Mouse (Mus musculus) kidney, adult 2 months (tissue): ENCODE measurements around the gene Nol10. TPM values are rescaled to one million over a fixed set of nuclear protein-coding genes. Genes with fewer than 3 reads are reported as not detected.

ENCODE experiments used
- DNase-seq: peaks from one replicate; pipeline ENCODE4 v3.0.0; 2021
- H3K27ac ChIP-seq: fragments of 200-500 bp; 2 replicates; pipeline ENCODE4 v1.5.1; 2012; ENCODE audit warnings: low read depth, low read length, control low read depth, inconsistent platforms; ENCODE audit not compliant: insufficient read depth
- H3K27me3 ChIP-seq: fragments of 200-500 bp; replicated peaks from 2 replicates; pipeline ENCODE4 v1.6.1; 2012; ENCODE audit warnings: mild to moderate bottlenecking, moderate library complexity, low read length, inconsistent platforms; ENCODE audit not compliant: control insufficient read depth, insufficient read depth
- H3K36me3 ChIP-seq: fragments of 200-500 bp; 2 replicates; pipeline ENCODE4 v1.6.1; 2012; ENCODE audit warnings: mild to moderate bottlenecking, moderate library complexity, low read length, inconsistent platforms; ENCODE audit not compliant: control insufficient read depth, insufficient read depth
- H3K4me1 ChIP-seq: fragments of 200-500 bp; 2 replicates; pipeline ENCODE4 v1.6.1; 2011; ENCODE audit warnings: low read length; ENCODE audit not compliant: control insufficient read depth, insufficient read depth
- H3K4me3 ChIP-seq: fragments of 200-500 bp; 2 replicates; pipeline ENCODE4 v1.5.1; 2011; ENCODE audit warnings: mild to moderate bottlenecking, low read depth, low read length, control low read depth; ENCODE audit not compliant: insufficient read depth
- CTCF ChIP-seq: fragments of 200-500 bp; conservative IDR thresholded peaks from 2 replicates; pipeline ENCODE4 v1.5.1; 2011; ENCODE audit warnings: low read depth, mild to moderate bottlenecking, control low read depth, low read length, moderate library complexity, mixed read lengths; ENCODE audit not compliant: insufficient read depth, insufficient read length
- POLR2A ChIP-seq: fragments of 200-500 bp; IDR thresholded peaks from one replicate; pipeline ENCODE4 v1.6.1; 2011; ENCODE audit warnings: low read depth, low read length, control low read depth
- WGBS: fragments of 180-500 bp; shearing (Covaris S2); methylation state at CpG from one replicate; pipeline ENCODE4 v1.1.7; 2018; 5-methylcytosine and 5-hydroxymethylcytosine counted together
- polyA plus RNA-seq: library from polyadenylated mRNA; depleted of rRNA; stranded (reverse); fragments of >200 nt; gene quantifications from 2 replicates; pipeline ENCODE4 v1.2.3, GENCODE M21; 2012

The Nol10 gene
- polyA plus RNA-seq, 1 experiment, result 6.1 TPM

DNA sequence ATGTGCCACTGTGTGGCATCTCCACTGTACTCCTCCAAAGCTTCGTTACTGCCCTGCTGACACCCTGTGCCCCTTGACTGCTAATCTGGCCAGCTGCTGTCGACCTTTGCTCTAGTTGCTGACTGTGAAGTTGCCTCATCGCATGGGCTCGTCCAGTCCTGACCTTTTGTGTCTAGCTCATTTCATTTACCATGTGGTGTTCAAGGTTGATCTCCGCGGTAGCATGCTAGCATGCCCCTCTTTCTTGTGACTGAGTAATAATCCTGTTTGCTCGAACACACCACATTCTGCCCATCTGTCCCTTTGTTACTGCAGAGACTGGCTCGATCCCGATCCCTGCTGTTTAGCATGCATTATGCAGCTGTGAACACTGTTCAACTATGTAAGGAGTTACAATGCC is 93.2 kb downstream of the Nol10 start:
- Histone ChIP-seq H3K27ac (no peak overlapping the region), H3K36me3 (no peaks in the 10 kb centered on the region)
- peak; percentile 87 for DNase-seq

DNA sequence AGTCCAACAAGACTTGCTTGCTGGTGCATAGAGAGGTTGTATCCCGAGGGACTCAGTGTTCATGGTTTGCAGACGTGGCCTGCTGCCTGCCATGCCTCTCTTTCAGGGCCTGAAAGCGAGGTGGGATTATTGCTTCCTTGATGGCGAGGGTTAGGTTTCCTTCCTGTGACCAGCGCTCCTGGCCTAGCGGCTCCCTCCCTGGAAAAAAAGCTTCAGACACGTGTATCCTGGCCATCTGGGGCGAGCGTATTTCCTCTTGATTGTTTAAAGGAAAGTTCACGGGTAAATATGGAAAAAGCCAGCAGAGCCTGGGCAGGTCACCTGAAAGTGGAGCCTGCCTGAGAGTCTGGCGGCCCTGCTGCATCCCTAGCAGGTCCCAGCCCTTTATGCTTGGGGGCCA is 96.1 kb downstream of the Nol10 start:
- Histone ChIP-seq H3K27me3 (no peaks in the 10 kb centered on the region), H3K4me1 (peaks cover 13% of the 10 kb centered on the region), H3K36me3 (no peaks in the 10 kb centered on the region), H3K27ac (0 out of 2 replicates have a peak overlapping the region, but pooled peaks have one; percentile 11), H3K4me3 (no peak overlapping the region)
- WGBS, result 63% methylated on average over 11 of the region's 11 CpGs
- TF ChIP-seq CTCF (no peak), POLR2A (no peak)
- peak; percentile 86 for DNase-seq

More for the DNA sequence above, 93.2 kb downstream of the Nol10 start:
- no peak for TF ChIP-seq POLR2A
- no peak for TF ChIP-seq CTCF
- Histone ChIP-seq H3K4me1 (peaks cover 5% of the 10 kb centered on the region), H3K27me3 (no peaks in the 10 kb centered on the region), H3K4me3 (no peak overlapping the region)
- WGBS, result 50% methylated on average over 9 of the region's 9 CpGs

- H3K4me3 ChIP-seq, result no peak overlapping the region
- 94% methylated on average over 7 of the region's 7 CpGs for WGBS
- peaks cover 12% of the 10 kb centered on the region; the same call in 1 of the 2 replicates for H3K4me1 ChIP-seq
- TF ChIP-seq POLR2A (no peak), CTCF (no peak)
- no peaks in the 10 kb centered on the region for H3K27me3 ChIP-seq
- H3K36me3 ChIP-seq, result no peaks in the 10 kb centered on the region
- no peak overlapping the region for H3K27ac ChIP-seq
- no peak for DNase-seq
These were observed 97.0 kb downstream of the Nol10 start for GRCm38 (mm10) chr12:17445251-17445650.

DNA sequence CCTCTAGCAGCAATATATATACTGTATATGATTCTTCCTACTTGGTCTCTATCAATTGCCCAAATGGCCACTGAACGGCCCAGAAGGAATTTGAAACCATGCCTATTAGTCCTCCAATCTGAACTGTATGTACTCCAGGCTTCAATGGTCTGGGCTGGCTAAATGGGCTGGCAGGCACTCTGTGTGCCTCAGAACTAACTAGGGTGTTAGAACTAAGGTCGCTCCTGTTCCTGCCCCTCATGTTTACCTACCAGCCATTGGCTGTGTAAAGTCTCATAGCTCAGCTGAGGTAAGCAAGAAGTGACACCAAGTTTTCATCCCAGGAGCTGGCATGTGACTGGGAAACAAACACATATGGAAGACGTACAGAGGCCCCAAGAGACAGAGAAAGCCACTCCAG is 100.5 kb downstream of the Nol10 start:
- TF ChIP-seq CTCF (no peak), POLR2A (no peak)
- no peak overlapping the region for H3K4me3 ChIP-seq
- WGBS, result 52% methylated on average over 3 of the region's 3 CpGs
- no peaks in the 10 kb centered on the region for H3K27me3 ChIP-seq
- no peak for DNase-seq
- no peak overlapping the region; the same call in 1 of the 2 replicates for H3K27ac ChIP-seq
- peaks cover 15% of the 10 kb centered on the region; the same call in 1 of the 2 replicates for H3K4me1 ChIP-seq
- H3K36me3 ChIP-seq, result no peaks in the 10 kb centered on the region

- H3K36me3 ChIP-seq, result no peaks in the 10 kb centered on the region
- TF ChIP-seq POLR2A (no peak), CTCF (no peak)
- peaks cover 15% of the 10 kb centered on the region; the same call in 1 of the 2 replicates for H3K4me1 ChIP-seq
- no peaks in the 10 kb centered on the region for H3K27me3 ChIP-seq
- WGBS, result 89% methylated on average over 4 of the region's 4 CpGs
- H3K27ac ChIP-seq, result no peak overlapping the region
- no peak for DNase-seq
- no peak overlapping the region for H3K4me3 ChIP-seq
These were observed 101.4 kb downstream of the Nol10 start for GRCm38 (mm10) chr12:17449661-17450091.

DNA sequence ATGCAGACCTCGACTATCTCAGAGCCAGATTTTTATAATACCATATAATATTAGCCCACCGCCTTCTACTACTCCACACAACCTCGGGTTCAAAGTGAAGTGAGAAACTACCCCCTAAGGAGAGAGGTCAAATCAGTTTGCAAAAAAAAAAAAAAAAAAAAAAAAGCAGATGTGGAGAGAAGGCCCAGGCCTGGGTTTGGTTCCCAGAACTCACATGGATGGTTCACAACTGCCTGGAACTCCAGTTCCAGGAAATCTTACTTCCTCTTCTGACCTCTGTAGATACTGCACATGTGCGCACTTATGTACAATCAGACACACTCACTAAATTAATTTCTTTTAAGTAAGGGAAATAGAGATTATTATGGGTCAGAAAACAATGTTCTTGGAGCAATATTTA is 102.2 kb downstream of the Nol10 start:
- DNase-seq, result no peak
- H3K27ac ChIP-seq, result no peak overlapping the region
- TF ChIP-seq CTCF, result no peak
- no peak for TF ChIP-seq POLR2A
- H3K36me3 ChIP-seq, result no peaks in the 10 kb centered on the region
- no peaks in the 10 kb centered on the region for H3K27me3 ChIP-seq
- peaks cover 19% of the 10 kb centered on the region; the same call in 1 of the 2 replicates for H3K4me1 ChIP-seq
- WGBS, result 63% methylated on average over 4 of the region's 4 CpGs
- H3K4me3 ChIP-seq, result no peak overlapping the region

DNA sequence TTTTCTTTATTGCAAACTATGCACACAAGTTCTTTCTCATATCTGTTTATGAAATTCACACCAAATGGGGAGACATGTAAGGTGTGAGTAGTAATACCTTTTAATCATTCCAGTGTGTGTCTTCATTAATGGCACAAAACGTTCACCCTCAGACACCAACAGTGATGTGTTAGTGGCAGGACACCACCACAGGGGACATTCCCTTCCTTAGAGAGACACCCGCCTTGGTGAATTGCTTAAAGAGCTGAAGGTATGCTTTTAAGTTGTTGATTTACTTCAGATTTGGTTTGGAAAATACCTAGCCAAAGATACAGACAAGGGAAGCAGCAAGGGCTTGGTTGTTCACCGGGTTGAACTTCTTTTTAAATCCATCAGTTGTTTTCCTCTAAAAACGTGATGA is 102.7 kb downstream of the Nol10 start:
- Histone ChIP-seq H3K36me3 (no peaks in the 10 kb centered on the region), H3K27ac (no peak overlapping the region), H3K4me3 (no peak overlapping the region), H3K4me1 (peaks cover 19% of the 10 kb centered on the region; the same call in 1 of the 2 replicates), H3K27me3 (no peaks in the 10 kb centered on the region)
- no peak for DNase-seq
- TF ChIP-seq CTCF, result no peak
- no peak for TF ChIP-seq POLR2A
- WGBS, result 67% methylated on average over 4 of the region's 4 CpGs
